Mouse (Mus musculus) hindbrain, embryonic 10.5 days (tissue): ENCODE data around the gene Adk. TPM values are rescaled to one million over a fixed set of nuclear protein-coding genes. Genes with fewer than 3 reads are reported as not detected.

Experiments
- DNase-seq: peaks from one replicate; pipeline ENCODE4 v3.0.0-alpha.2; 2017; ENCODE audit warnings: low spot score
- H3K27ac ChIP-seq: fragments of 300-500 bp; sonication (generic); 2 replicates; pipeline ENCODE4 v1.5.1; 2016; ENCODE audit warnings: mild to moderate bottlenecking, moderate library complexity
- H3K27me3 ChIP-seq: fragments of 300-500 bp; sonication (generic); 2 replicates; pipeline ENCODE4 v1.6.1; 2016; ENCODE audit warnings: mild to moderate bottlenecking; ENCODE audit not compliant: poor library complexity, insufficient read depth, severe bottlenecking
- H3K36me3 ChIP-seq: fragments of 300-500 bp; sonication (generic); 2 replicates; pipeline ENCODE4 v1.6.1; 2016; ENCODE audit warnings: mild to moderate bottlenecking, moderate library complexity
- H3K4me1 ChIP-seq: fragments of 300-500 bp; sonication (generic); replicated peaks from 2 replicates; pipeline ENCODE4 v1.6.1; 2016; ENCODE audit warnings: mild to moderate bottlenecking
- H3K4me3 ChIP-seq: fragments of 300-500 bp; sonication (generic); 2 replicates; pipeline ENCODE4 v1.5.1; 2016; ENCODE audit warnings: mild to moderate bottlenecking, moderate library complexity
- H3K9me3 ChIP-seq: fragments of 300-500 bp; sonication (generic); 2 replicates; pipeline ENCODE4 v1.6.1; 2016; ENCODE audit warnings: mild to moderate bottlenecking, moderate library complexity
- WGBS: fragments of 180-500 bp; shearing (Covaris S2); methylation state at CpG from one replicate; pipeline ENCODE4 v1.1.7; 2016; 5-methylcytosine and 5-hydroxymethylcytosine counted together
- polyA plus RNA-seq: library from polyadenylated mRNA; unstranded; fragments of >200 nt; fragmentation: Nextera tagmentation; extraction: Ambion mirVana; gene quantifications from 2 replicates; pipeline ENCODE4 v1.2.1, GENCODE M21; 2016

The Adk gene
- polyA plus RNA-seq, 1 experiment from 2014 or later, result 115 TPM

DNA sequence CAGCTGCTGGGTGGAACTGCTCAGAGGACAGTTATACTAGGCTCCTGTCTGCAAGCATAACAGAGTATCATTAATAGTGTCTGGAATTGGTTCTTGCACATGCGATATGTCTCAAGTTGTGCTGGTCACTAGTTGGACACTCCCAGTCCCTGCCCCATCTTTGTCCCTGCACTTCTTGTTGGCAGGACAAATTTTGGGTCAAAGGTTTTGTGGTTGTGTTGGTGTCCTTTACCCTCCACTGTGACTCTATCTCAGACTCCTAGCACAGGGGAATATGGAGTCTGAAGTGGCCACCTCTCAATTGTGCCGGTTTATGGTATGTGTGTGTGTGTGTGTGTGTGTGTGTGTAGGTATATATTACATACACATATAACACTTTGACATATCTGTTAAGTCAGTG lies 225.9 kb downstream of the Adk start:
- Histone ChIP-seq H3K36me3 (no peaks in the 10 kb centered on the region), H3K4me3 (no peak overlapping the region), H3K27ac (no peak overlapping the region), H3K4me1 (no peaks in the 10 kb centered on the region), H3K9me3 (no peaks in the 10 kb centered on the region), H3K27me3 (no peaks in the 10 kb centered on the region)
- WGBS, result 94% methylated on average over 2 of the region's 2 CpGs
- DNase-seq, result no peak

GRCm38 (mm10) chr14:21278907-21279535 lies 226.6 kb downstream of the Adk start:
- no peaks in the 10 kb centered on the region for H3K27me3 ChIP-seq
- H3K9me3 ChIP-seq, result no peaks in the 10 kb centered on the region
- no peak overlapping the region for H3K4me3 ChIP-seq
- no peaks in the 10 kb centered on the region for H3K36me3 ChIP-seq
- no peaks in the 10 kb centered on the region for H3K4me1 ChIP-seq
- no peak for DNase-seq
- H3K27ac ChIP-seq, result no peak overlapping the region
- WGBS, result 77% methylated on average over 6 of the region's 6 CpGs

DNA sequence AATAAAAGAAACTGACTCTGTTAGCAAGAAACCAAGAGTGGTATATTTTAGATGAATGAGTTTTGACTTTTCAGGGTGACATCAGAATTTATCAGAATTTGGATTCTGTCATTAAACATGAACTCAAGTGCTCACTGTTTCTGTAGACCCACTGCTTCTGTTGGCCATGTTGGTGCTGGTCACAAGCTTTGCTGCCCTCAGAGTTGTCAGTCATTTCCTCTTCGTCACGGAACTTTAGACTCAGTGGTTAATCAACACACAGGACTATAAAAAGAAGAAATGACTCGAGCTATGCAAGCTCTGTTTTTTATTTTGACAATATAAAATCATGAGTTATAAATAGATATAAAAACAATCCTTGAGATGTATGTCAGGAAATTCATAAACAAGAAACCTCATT lies 228.1 kb downstream of the Adk start:
- H3K4me1 ChIP-seq, result no peaks in the 10 kb centered on the region
- no peak overlapping the region for H3K27ac ChIP-seq
- H3K27me3 ChIP-seq, result no peaks in the 10 kb centered on the region
- H3K36me3 ChIP-seq, result no peaks in the 10 kb centered on the region
- H3K4me3 ChIP-seq, result no peak overlapping the region
- 89% methylated on average over 3 of the region's 3 CpGs for WGBS
- no peak for DNase-seq
- H3K9me3 ChIP-seq, result no peaks in the 10 kb centered on the region

GRCm38 (mm10) chr14:21281506-21281905 lies 229.1 kb downstream of the Adk start:
- no peak for DNase-seq
- Histone ChIP-seq H3K36me3 (no peaks in the 10 kb centered on the region), H3K4me3 (no peak overlapping the region), H3K27me3 (no peaks in the 10 kb centered on the region), H3K9me3 (no peaks in the 10 kb centered on the region), H3K27ac (no peak overlapping the region), H3K4me1 (no peaks in the 10 kb centered on the region)
- WGBS, result 87% methylated on average over 4 of the region's 4 CpGs

DNA sequence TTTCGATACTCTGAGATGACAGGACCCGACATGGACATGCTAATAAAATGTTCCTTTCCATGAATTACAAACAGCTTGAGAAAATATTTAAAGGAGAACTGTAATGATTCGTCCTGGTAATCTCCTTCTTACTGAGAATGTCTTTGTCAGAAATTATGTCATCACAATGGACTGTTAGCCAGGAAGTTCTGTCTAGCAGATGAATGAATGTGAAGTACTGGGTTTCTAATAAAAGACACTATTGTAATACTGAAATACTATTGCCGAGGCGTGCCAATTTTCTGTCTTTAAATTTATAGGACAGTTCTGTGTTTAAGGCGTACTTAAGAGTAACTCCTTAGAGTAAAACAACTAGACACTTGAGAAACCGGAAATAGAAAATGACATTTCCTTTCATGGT lies 231.7 kb downstream of the Adk start:
- no peaks in the 10 kb centered on the region for H3K36me3 ChIP-seq
- DNase-seq, result no peak
- no peaks in the 10 kb centered on the region for H3K9me3 ChIP-seq
- H3K27me3 ChIP-seq, result no peaks in the 10 kb centered on the region
- WGBS, result 79% methylated on average over 7 of the region's 7 CpGs
- H3K4me1 ChIP-seq, result no peaks in the 10 kb centered on the region
- no peak overlapping the region for H3K4me3 ChIP-seq
- H3K27ac ChIP-seq, result no peak overlapping the region

- no peaks in the 10 kb centered on the region for H3K36me3 ChIP-seq
- no peak overlapping the region for H3K27ac ChIP-seq
- no peaks in the 10 kb centered on the region for H3K4me1 ChIP-seq
- H3K9me3 ChIP-seq, result no peaks in the 10 kb centered on the region
- no peak for DNase-seq
- 92% methylated on average over 5 of the region's 5 CpGs for WGBS
- H3K27me3 ChIP-seq, result no peaks in the 10 kb centered on the region
- no peak overlapping the region for H3K4me3 ChIP-seq
Measured at GRCm38 (mm10) chr14:21284847-21285246, 232.5 kb downstream of the Adk start.

- Histone ChIP-seq H3K27ac (no peak overlapping the region), H3K9me3 (no peaks in the 10 kb centered on the region), H3K4me3 (no peak overlapping the region), H3K4me1 (no peaks in the 10 kb centered on the region), H3K36me3 (no peaks in the 10 kb centered on the region), H3K27me3 (no peaks in the 10 kb centered on the region)
- 94% methylated on average over 7 of the region's 7 CpGs for WGBS
- no peak for DNase-seq
Measured at GRCm38 (mm10) chr14:21286274-21286673, 233.9 kb downstream of the Adk start.

GRCm38 (mm10) chr14:21287726-21288442 lies 235.5 kb downstream of the Adk start:
- Histone ChIP-seq H3K4me3 (no peak overlapping the region), H3K36me3 (no peaks in the 10 kb centered on the region), H3K27me3 (no peaks in the 10 kb centered on the region), H3K9me3 (no peaks in the 10 kb centered on the region), H3K4me1 (no peaks in the 10 kb centered on the region), H3K27ac (no peak overlapping the region)
- WGBS, result 79% methylated on average over 9 of the region's 9 CpGs
- peak; percentile 16 for DNase-seq

DNA sequence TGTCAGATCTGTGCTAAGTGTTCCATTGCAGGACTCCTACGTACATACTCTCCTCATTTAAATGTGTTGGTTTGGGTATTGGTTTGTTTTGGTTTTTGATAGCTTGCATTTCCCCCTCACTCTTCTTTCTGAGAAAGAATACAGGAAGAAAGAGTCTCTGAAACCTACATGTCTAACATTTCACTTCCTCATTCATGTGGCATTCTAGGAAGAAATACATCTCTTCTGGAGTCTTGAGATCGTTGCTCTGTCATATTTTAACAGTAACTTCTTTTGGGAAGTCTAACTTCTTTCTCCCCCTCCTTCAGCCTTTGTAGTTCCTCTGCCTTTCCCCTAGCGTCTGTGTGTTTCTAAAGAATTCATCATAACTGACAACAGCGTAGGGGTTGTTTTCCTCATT lies 247.4 kb downstream of the Adk start:
- Histone ChIP-seq H3K9me3 (no peaks in the 10 kb centered on the region), H3K36me3 (no peaks in the 10 kb centered on the region), H3K27ac (no peak overlapping the region), H3K27me3 (no peaks in the 10 kb centered on the region), H3K4me3 (no peak overlapping the region), H3K4me1 (no peaks in the 10 kb centered on the region)
- WGBS, result 91% methylated on average over 4 of the region's 4 CpGs
- DNase-seq, result no peak

- WGBS, result 93% methylated on average over 1 of the region's 1 CpGs
- Histone ChIP-seq H3K27ac (no peak overlapping the region), H3K4me1 (no peaks in the 10 kb centered on the region), H3K27me3 (no peaks in the 10 kb centered on the region), H3K4me3 (no peak overlapping the region), H3K9me3 (no peaks in the 10 kb centered on the region), H3K36me3 (no peaks in the 10 kb centered on the region)
- DNase-seq, result no peak
Measured at GRCm38 (mm10) chr14:21304815-21305214, 252.4 kb downstream of the Adk start.

GRCm38 (mm10) chr14:21308349-21308936 lies 256.1 kb downstream of the Adk start:
- WGBS, result 88% methylated on average over 4 of the region's 4 CpGs

GRCm38 (mm10) chr14:21310530-21310929 lies 258.2 kb downstream of the Adk start:
- H3K4me1 ChIP-seq, result no peaks in the 10 kb centered on the region
- no peak for DNase-seq
- H3K4me3 ChIP-seq, result no peak overlapping the region
- no peaks in the 10 kb centered on the region for H3K27me3 ChIP-seq
- H3K9me3 ChIP-seq, result no peaks in the 10 kb centered on the region
- no peaks in the 10 kb centered on the region for H3K36me3 ChIP-seq
- 91% methylated on average over 5 of the region's 5 CpGs for WGBS
- H3K27ac ChIP-seq, result no peak overlapping the region

More at GRCm38 (mm10) chr14:21308349-21308936, 256.1 kb downstream of the Adk start:
- Histone ChIP-seq H3K4me1 (no peaks in the 10 kb centered on the region), H3K27ac (no peak overlapping the region), H3K27me3 (no peaks in the 10 kb centered on the region), H3K4me3 (no peak overlapping the region), H3K36me3 (no peaks in the 10 kb centered on the region), H3K9me3 (no peaks in the 10 kb centered on the region)
- no peak for DNase-seq

DNA sequence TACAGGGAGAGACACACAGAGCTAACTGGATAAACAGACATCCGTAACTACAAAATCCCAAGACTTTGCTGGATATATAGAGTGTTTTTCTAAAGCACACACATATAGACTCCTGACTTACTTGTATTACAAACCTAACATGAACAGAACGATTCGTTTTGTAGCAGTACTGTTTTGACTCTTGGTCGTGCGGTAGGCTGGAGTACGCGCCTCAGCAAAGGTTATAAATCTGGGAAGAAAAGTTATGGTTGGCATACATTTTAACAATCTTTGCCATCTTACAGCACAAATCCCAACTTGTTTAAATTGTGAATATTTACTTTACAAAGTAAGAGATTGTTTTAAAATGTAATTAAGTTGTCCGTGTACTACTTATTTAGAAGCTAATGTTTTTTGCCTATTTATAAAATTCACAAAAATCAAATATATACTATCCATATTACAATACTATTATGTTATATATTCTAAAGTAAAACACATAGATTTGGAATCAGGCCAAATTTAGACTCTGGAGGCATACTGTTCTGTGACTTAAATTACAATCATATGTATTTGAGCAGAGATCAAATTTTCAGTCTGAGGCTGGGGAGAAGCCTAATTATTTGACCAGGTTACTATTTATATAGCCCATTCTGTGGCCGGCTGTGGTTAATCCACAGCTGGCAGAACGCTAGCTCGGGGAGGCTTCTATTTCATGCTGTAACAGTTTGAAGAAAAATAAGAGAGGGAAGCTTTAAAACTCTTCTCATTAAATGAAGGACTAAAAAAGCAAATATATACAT lies 261.4 kb downstream of the Adk start:
- Histone ChIP-seq H3K9me3 (no peaks in the 10 kb centered on the region), H3K4me1 (no peaks in the 10 kb centered on the region), H3K27ac (no peak overlapping the region), H3K27me3 (no peaks in the 10 kb centered on the region), H3K36me3 (no peaks in the 10 kb centered on the region), H3K4me3 (no peak overlapping the region)
- no peak for DNase-seq
- 86% methylated on average over 11 of the region's 11 CpGs for WGBS
